Comparison of ENCODE assay signal across 8 mouse cellular contexts in genomic region chr8:13670011-13670471, GRCm38 (mm10). TPM values are rescaled to one million over a fixed set of nuclear protein-coding genes. Genes with fewer than 3 reads are reported as not detected.
DNase-seq lines count a peak whose midpoint lies in the region; ATAC-seq lines count a peak whose summit lies in the region.

No protein-coding gene starts in this region.

- peaks cover 82% of the 10 kb centered on the region for H3K4me1 ChIP-seq in lung, embryonic 15.5 days
- peaks cover 98% of the 10 kb centered on the region for H3K4me1 ChIP-seq in heart, embryonic 12.5 days (replicated peaks)
- H3K4me1 ChIP-seq in limb, embryonic 15.5 days: peaks cover 58% of the 10 kb centered on the region
- H3K4me1 ChIP-seq in midbrain, embryonic 14.5 days (ENCODE audit: control insufficient read depth, insufficient read depth, low read length): peaks cover 14% of the 10 kb centered on the region; the same call in 1 of the 2 replicates

- H3K9ac ChIP-seq in lung, embryonic 15.5 days: no peak overlapping the region
- H3K9ac ChIP-seq in heart, embryonic 12.5 days: peak overlapping the region; percentile 22; the same call in 1 of the 2 replicates
- no peak overlapping the region for H3K9ac ChIP-seq in limb, embryonic 15.5 days
- H3K9ac ChIP-seq in midbrain, embryonic 14.5 days (replicated peaks; ENCODE audit: low read length): no peak overlapping the region

- H3K4me2 ChIP-seq in lung, embryonic 15.5 days: no peak overlapping the region
- H3K4me2 ChIP-seq in heart, embryonic 12.5 days: no peak overlapping the region
- H3K4me2 ChIP-seq in limb, embryonic 15.5 days: no peak overlapping the region
- H3K4me2 ChIP-seq in midbrain, embryonic 14.5 days (ENCODE audit: low read length): no peak overlapping the region

- ATAC-seq in lung, embryonic 15.5 days (ENCODE audit: borderline replicate concordance, extremely low read depth, low FRiP score, low TSS enrichment): no peak
- no peak for ATAC-seq in heart, embryonic 12.5 days (ENCODE audit: insufficient number of reproducible peaks, low FRiP score)
- ATAC-seq in limb, embryonic 15.5 days (ENCODE audit: insufficient number of reproducible peaks, low FRiP score, low TSS enrichment, low read depth): no peak
- ATAC-seq in midbrain, embryonic 14.5 days (ENCODE audit: low FRiP score, low TSS enrichment): no peak
- ATAC-seq in monocyte, adult 5-6 weeks (replicated peaks; ENCODE audit: insufficient number of reproducible peaks, low FRiP score, low TSS enrichment, poor library complexity, severe bottlenecking): no peak

- H3K36me3 ChIP-seq in lung, embryonic 15.5 days: no peaks in the 10 kb centered on the region
- no peaks in the 10 kb centered on the region for H3K36me3 ChIP-seq in heart, embryonic 12.5 days
- H3K36me3 ChIP-seq in limb, embryonic 15.5 days: no peaks in the 10 kb centered on the region
- H3K36me3 ChIP-seq in midbrain, embryonic 14.5 days (ENCODE audit: control insufficient read depth, insufficient read depth, low read length): no peaks in the 10 kb centered on the region

- H3K27me3 ChIP-seq in lung, embryonic 15.5 days: no peaks in the 10 kb centered on the region
- H3K27me3 ChIP-seq in heart, embryonic 12.5 days (replicated peaks): no peaks in the 10 kb centered on the region
- no peaks in the 10 kb centered on the region for H3K27me3 ChIP-seq in limb, embryonic 15.5 days
- H3K27me3 ChIP-seq in midbrain, embryonic 14.5 days (ENCODE audit: control insufficient read depth, insufficient read depth, low read length): no peaks in the 10 kb centered on the region

- DNase-seq in adrenal gland, postnatal 14 days: peak; percentile 56
- DNase-seq in adrenal gland, postnatal 4 days (ENCODE audit: low spot score in 2 of 2): no peak
- no peak for DNase-seq in lung, adult 18-20 months
- no peak for DNase-seq in midbrain, embryonic 14.5 days

- WGBS in lung, embryonic 15.5 days: 75% methylated on average over 17 of the region's 17 CpGs
- WGBS in heart, embryonic 12.5 days: 75% methylated on average over 17 of the region's 17 CpGs
- WGBS in limb, embryonic 15.5 days: 78% methylated on average over 17 of the region's 17 CpGs
- 88% methylated on average over 17 of the region's 17 CpGs for WGBS in midbrain, embryonic 14.5 days

- H3K4me3 ChIP-seq in lung, embryonic 15.5 days: no peak overlapping the region
- H3K4me3 ChIP-seq in heart, embryonic 12.5 days: no peak overlapping the region
- H3K4me3 ChIP-seq in limb, embryonic 15.5 days: no peak overlapping the region
- H3K4me3 ChIP-seq in midbrain, embryonic 14.5 days (replicated peaks; ENCODE audit: low read depth, low read length): no peak overlapping the region

- H3K27ac ChIP-seq in lung, embryonic 15.5 days: peak overlapping the region; percentile 90
- H3K27ac ChIP-seq in heart, embryonic 12.5 days (ENCODE audit: poor library complexity, severe bottlenecking): no peak overlapping the region
- peak overlapping the region; percentile 57; the same call in 1 of the 2 replicates for H3K27ac ChIP-seq in limb, embryonic 15.5 days
- H3K27ac ChIP-seq in midbrain, embryonic 14.5 days (replicated peaks; ENCODE audit: low read depth, low read length): no peak overlapping the region

- no peaks in the 10 kb centered on the region for H3K9me3 ChIP-seq in lung, embryonic 15.5 days
- H3K9me3 ChIP-seq in heart, embryonic 12.5 days (replicated peaks): no peaks in the 10 kb centered on the region
- H3K9me3 ChIP-seq in limb, embryonic 15.5 days: no peaks in the 10 kb centered on the region
- no peaks in the 10 kb centered on the region for H3K9me3 ChIP-seq in midbrain, embryonic 14.5 days (ENCODE audit: control insufficient read depth, low read length)

RNA-seq across cellular contexts. Expression of gene Rasa3, which starts 7.4 kb away (rescaled TPM):
- total RNA-seq in adrenal gland, postnatal 14 days (2021): 29.4 and 39.3 TPM in 2 replicates
- total RNA-seq in adrenal gland, postnatal 4 days (2021): 10 to 100 TPM; 46.2 to 47.3 TPM
- 42.8 and 45.6 TPM in 2 replicates for polyA plus RNA-seq in lung, embryonic 15.5 days (2015; fragmentation: Nextera tagmentation; extraction: Ambion mirVana)
- 35.1 and 41.5 TPM in 2 replicates for polyA plus RNA-seq in heart, embryonic 12.5 days (2016; fragmentation: Nextera tagmentation; extraction: Ambion mirVana)
- polyA plus RNA-seq in limb, embryonic 15.5 days (2015; fragmentation: Nextera tagmentation; extraction: Ambion mirVana): 32.3 and 35.5 TPM in 2 replicates
- polyA plus RNA-seq in midbrain, embryonic 14.5 days (2014; fragmentation: Nextera tagmentation; extraction: Ambion mirVana): 18.4 and 26.0 TPM in 2 replicates
- total RNA-seq in monocyte, adult 5-6 weeks (2017): 276 to 375 TPM (median 323 TPM) in 3 replicates

RNA-seq across cellular contexts. Expression of gene Cfap97d2, which starts 35.6 kb away (rescaled TPM):
- not detected in 2 replicates for total RNA-seq in adrenal gland, postnatal 14 days (2021)
- under 1 TPM; 0.51 to 0.64 TPM for total RNA-seq in adrenal gland, postnatal 4 days (2021)
- polyA plus RNA-seq in lung, embryonic 15.5 days (2015; fragmentation: Nextera tagmentation; extraction: Ambion mirVana): 0.17 and 0.24 TPM in 2 replicates
- polyA plus RNA-seq in heart, embryonic 12.5 days (2016; fragmentation: Nextera tagmentation; extraction: Ambion mirVana): 0.26 TPM in 1 of 2 replicates, not detected in the other
- not detected in 2 replicates for polyA plus RNA-seq in limb, embryonic 15.5 days (2015; fragmentation: Nextera tagmentation; extraction: Ambion mirVana)
- 1.6 and 2.2 TPM in 2 replicates for polyA plus RNA-seq in midbrain, embryonic 14.5 days (2014; fragmentation: Nextera tagmentation; extraction: Ambion mirVana)
- total RNA-seq in monocyte, adult 5-6 weeks (2017): 2.5 TPM in 1 of 3 replicates, not detected in the others

Comparison
In these comparisons a context has a peak if more than half of its experiments do, and no peak if none do; other contexts are left out.
1. H3K27ac ChIP-seq: peak in lung, embryonic 15.5 days (single experiment) and limb, embryonic 15.5 days (single experiment); none in heart, embryonic 12.5 days (single experiment) and midbrain, embryonic 14.5 days (single experiment).